Mouse (Mus musculus) limb, embryonic 14.5 days (tissue): Measurements from ENCODE around the gene Pik3cd. TPM values are rescaled to one million over a fixed set of nuclear protein-coding genes. Genes with fewer than 3 reads are reported as not detected.

Experiments
- ATAC-seq: fragments of 200-750 bp; cut with Nextera tagmentation; 2 replicates; pipeline ENCODE4 v1.8.0; 2017; ENCODE audit warnings: low read depth, moderate number of reproducible peaks, moderate TSS enrichment; ENCODE audit not compliant: low FRiP score
- DNase-seq: peaks from one replicate; pipeline ENCODE4 v3.0.0-alpha.2; 2015; ENCODE audit warnings: low spot score
- H3K27ac ChIP-seq: fragments of 300-500 bp; sonication (generic); replicated peaks from 2 replicates; pipeline ENCODE4 v1.5.1; 2014; ENCODE audit warnings: low read depth, mild to moderate bottlenecking, low read length, moderate library complexity, mixed read lengths
- H3K27me3 ChIP-seq: fragments of 300-500 bp; sonication (generic); 2 replicates; pipeline ENCODE4 v1.6.1; 2014; ENCODE audit warnings: low read length, mixed read lengths; ENCODE audit not compliant: control insufficient read depth, insufficient read depth
- H3K36me3 ChIP-seq: fragments of 300-500 bp; sonication (generic); 2 replicates; pipeline ENCODE4 v1.6.1; 2014; ENCODE audit warnings: mild to moderate bottlenecking, low read length, moderate library complexity, mixed read lengths; ENCODE audit not compliant: control insufficient read depth, insufficient read depth
- H3K4me1 ChIP-seq: fragments of 300-500 bp; sonication (generic); 2 replicates; pipeline ENCODE4 v1.6.1; 2014; ENCODE audit warnings: antibody characterized with exemption, low read length, mixed read lengths; ENCODE audit not compliant: control insufficient read depth, insufficient read depth
- H3K4me2 ChIP-seq: fragments of 300-500 bp; sonication (generic); replicated peaks from 2 replicates; pipeline ENCODE4 v1.6.1; 2014; ENCODE audit warnings: low read depth, mild to moderate bottlenecking, low read length, moderate library complexity; ENCODE audit not compliant: severe bottlenecking
- H3K4me3 ChIP-seq: fragments of 300-500 bp; sonication (generic); replicated peaks from 2 replicates; pipeline ENCODE4 v1.5.1; 2014; ENCODE audit warnings: low read length
- H3K9ac ChIP-seq: fragments of 300-500 bp; sonication (generic); 2 replicates; pipeline ENCODE4 v1.6.1; 2014; ENCODE audit warnings: mild to moderate bottlenecking, low read depth, low read length, moderate library complexity; ENCODE audit not compliant: severe bottlenecking
- H3K9me3 ChIP-seq: fragments of 300-500 bp; sonication (generic); 2 replicates; pipeline ENCODE4 v1.6.1; 2016; ENCODE audit warnings: low read length; ENCODE audit not compliant: control insufficient read depth
- POLR2A ChIP-seq: fragments of 200-500 bp; IDR thresholded peaks from 2 replicates; pipeline ENCODE4 v1.8.0; 2012; ENCODE audit warnings: inconsistent platforms, mild to moderate bottlenecking, moderate library complexity, borderline replicate concordance; ENCODE audit not compliant: insufficient read depth, insufficient read length; ENCODE audit errors: extremely low read depth
- WGBS: fragments of 180-500 bp; shearing (Covaris S2); extraction: QIAGEN DNeasy Blood & Tissue Kit; methylation state at CpG from one replicate; pipeline ENCODE4 v1.1.7; 2014; 5-methylcytosine and 5-hydroxymethylcytosine counted together
- polyA plus RNA-seq, 2 experiments: library from polyadenylated mRNA; depleted of rRNA in 1 of 2; stranded (reverse) in 1 of 2; unstranded in 1 of 2; fragments of >200 nt; fragmentation: Nextera tagmentation in 1 of 2; extraction: Ambion mirVana in 1 of 2; gene quantifications; 2 replicates each; pipeline versions ENCODE4 v1.2.1 to v1.2.3; 2012 to 2014

Pik3cd gene
- polyA plus RNA-seq, 2 experiments = 5.1 to 5.7 TPM

DNA sequence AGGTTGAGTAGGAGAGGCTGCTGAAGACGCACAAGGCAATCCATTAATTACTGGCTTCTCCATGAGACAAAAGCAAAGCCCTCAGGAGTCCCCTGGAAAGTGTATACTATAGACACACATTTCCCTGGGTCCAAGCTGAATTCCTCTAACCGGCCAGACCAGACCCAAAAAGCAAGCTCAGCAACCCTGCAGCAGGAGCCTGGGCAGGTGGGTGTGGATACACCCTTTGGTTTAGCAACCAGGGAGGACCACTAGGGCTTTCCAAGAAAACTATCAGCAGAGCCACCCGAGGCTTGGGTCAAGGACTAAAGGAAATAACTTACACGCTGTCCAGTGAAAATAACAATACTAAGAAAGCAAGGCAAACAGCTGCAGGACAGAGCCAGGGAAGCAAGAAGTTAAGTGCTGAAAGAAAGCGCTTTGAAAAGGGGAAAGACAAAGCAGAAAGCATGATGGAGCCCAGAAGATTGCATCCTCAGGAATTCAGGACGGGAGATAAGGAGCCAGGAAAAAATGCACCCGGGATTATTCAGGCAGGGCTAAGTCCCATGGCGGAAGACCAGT lies 27.5 kb downstream of the Pik3cd start:
- Histone ChIP-seq H3K9me3 (no peaks in the 10 kb centered on the region), H3K27me3 (peaks cover 4% of the 10 kb centered on the region; the same call in 1 of the 2 replicates), H3K9ac (peak overlapping the region; percentile 66; the same call in 1 of the 2 replicates), H3K4me2 (peak overlapping the region; percentile 97), H3K27ac (no peak overlapping the region), H3K4me1 (no peaks in the 10 kb centered on the region; the same call in 1 of the 2 replicates), H3K4me3 (peak overlapping the region; percentile 66), H3K36me3 (no peaks in the 10 kb centered on the region)
- DNase-seq = no peak
- WGBS = 14% methylated on average over 8 of the region's 8 CpGs
- no peak for TF ChIP-seq POLR2A
- ATAC-seq = no peak

DNA sequence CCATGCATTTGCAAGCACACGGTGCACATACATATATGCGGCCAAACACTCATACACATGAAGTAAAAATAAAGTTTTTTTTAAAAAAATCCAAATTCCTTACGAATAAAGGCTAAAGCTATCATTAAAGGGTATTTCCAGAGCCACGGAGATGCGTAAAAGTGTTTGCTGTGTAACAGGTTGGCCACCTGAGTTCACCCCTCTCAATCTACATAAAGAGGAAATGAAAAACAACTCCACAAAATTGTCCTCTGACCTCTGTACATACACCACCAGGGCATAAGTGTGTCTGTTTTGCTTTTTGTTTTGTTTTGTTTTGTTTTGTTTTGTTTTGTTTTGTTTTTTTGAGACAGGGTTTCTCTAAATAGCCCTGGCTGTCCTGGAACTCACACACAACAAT lies 29.6 kb downstream of the Pik3cd start:
- H3K4me2 ChIP-seq = no peak overlapping the region
- TF ChIP-seq POLR2A = no peak
- no peaks in the 10 kb centered on the region for H3K36me3 ChIP-seq
- DNase-seq (no peak), ATAC-seq (no peak)
- H3K27ac ChIP-seq = no peak overlapping the region
- H3K9ac ChIP-seq = no peak overlapping the region
- no peaks in the 10 kb centered on the region; the same call in 1 of the 2 replicates for H3K4me1 ChIP-seq
- no peak overlapping the region for H3K4me3 ChIP-seq
- no peaks in the 10 kb centered on the region for H3K9me3 ChIP-seq
- WGBS = 95% methylated on average over 5 of the region's 5 CpGs
- H3K27me3 ChIP-seq = peaks cover 4% of the 10 kb centered on the region; the same call in 1 of the 2 replicates

- no peak for TF ChIP-seq POLR2A
- H3K36me3 ChIP-seq = no peaks in the 10 kb centered on the region
- no peak overlapping the region for H3K4me2 ChIP-seq
- peaks cover 4% of the 10 kb centered on the region; the same call in 1 of the 2 replicates for H3K27me3 ChIP-seq
- H3K9ac ChIP-seq = no peak overlapping the region
- no peak overlapping the region for H3K4me3 ChIP-seq
- H3K27ac ChIP-seq = no peak overlapping the region
- ATAC-seq = no peak
- H3K9me3 ChIP-seq = no peaks in the 10 kb centered on the region
- WGBS = 97% methylated on average over 6 of the region's 6 CpGs
- DNase-seq = no peak
- no peaks in the 10 kb centered on the region; the same call in 1 of the 2 replicates for H3K4me1 ChIP-seq
Measured at GRCm38 (mm10) chr4:149671175-149671574, 31.2 kb downstream of the Pik3cd start.

- WGBS = 88% methylated on average over 6 of the region's 6 CpGs
- H3K4me2 ChIP-seq = no peak overlapping the region
- H3K4me3 ChIP-seq = no peak overlapping the region
- no peak overlapping the region for H3K9ac ChIP-seq
- H3K4me1 ChIP-seq = no peaks in the 10 kb centered on the region
- H3K9me3 ChIP-seq = no peaks in the 10 kb centered on the region
- no peaks in the 10 kb centered on the region for H3K27me3 ChIP-seq
- no peaks in the 10 kb centered on the region for H3K36me3 ChIP-seq
- H3K27ac ChIP-seq = no peak overlapping the region
- DNase-seq = no peak
- ATAC-seq = no peak
- TF ChIP-seq POLR2A = no peak
Measured at GRCm38 (mm10) chr4:149665692-149666090, 36.7 kb downstream of the Pik3cd start.

DNA sequence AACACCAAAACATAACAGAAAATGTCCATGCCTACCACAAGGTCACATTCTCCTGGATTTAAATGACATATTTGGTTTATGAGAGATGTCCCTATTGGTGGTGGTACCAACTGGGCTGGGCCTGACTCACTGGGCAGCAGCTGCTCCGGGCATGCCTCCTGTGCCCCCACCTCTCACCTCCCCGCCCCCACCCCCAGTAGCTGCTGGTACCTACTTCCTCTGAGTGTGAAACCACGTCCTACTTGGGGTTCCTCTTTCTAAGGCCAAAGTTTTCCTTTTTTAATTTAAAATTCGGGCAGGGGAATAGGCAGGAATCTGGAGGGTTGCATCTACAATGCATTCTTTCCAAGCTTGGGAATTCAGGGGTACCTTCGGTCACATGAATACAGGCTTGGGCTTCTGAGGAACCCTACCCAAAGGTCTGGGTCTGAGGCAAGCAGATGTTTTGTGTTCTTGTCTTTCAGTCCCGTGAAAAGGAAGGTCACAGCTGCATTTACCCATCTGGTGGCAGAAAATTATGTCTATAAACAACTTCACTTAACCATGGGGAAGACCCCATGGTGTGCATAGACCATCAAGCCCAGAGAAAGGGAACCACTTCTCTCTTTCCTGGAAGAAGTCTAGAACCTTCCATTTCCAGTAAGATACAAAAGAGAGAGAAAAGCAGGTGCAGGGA lies 37.2 kb downstream of the Pik3cd start:
- no peaks in the 10 kb centered on the region for H3K9me3 ChIP-seq
- no peaks in the 10 kb centered on the region for H3K27me3 ChIP-seq
- H3K36me3 ChIP-seq = no peaks in the 10 kb centered on the region
- TF ChIP-seq POLR2A = no peak
- no peak overlapping the region for H3K4me2 ChIP-seq
- no peak overlapping the region for H3K27ac ChIP-seq
- DNase-seq (no peak), ATAC-seq (no peak)
- no peak overlapping the region for H3K9ac ChIP-seq
- no peak overlapping the region for H3K4me3 ChIP-seq
- 76% methylated on average over 6 of the region's 6 CpGs for WGBS
- no peaks in the 10 kb centered on the region for H3K4me1 ChIP-seq
